Mouse (Mus musculus): ENCODE measurements at regions not wholly inside any gene's neighbourhood (a gene's known extent, or its start where the extent isn't known, plus 50 kb on each side); places are given as distances from the start of the nearest gene placed in this dataset.

DNA sequence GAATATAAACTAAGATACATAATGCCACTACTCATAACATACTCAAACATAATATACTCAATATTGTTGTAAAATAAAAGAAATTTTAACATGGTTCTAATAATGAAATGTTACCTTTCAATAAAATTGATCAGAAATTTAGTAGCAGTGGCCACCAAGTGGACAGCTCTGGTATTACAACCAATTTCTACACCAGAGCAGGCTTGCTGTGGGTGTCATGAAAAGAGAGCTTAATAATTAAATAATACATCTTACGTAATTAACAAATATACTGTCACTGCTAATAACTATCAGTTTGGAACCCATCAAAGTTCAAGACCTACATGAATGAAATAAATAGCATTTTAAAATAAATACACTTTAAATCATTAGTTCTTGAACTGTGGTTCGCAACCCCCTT is 163.1 kb upstream of the Zfp960 start:
- in situ Hi-C loops (cut with MboI; ENCODE audit: unreplicated experiment in 2 of 2) = loop anchor here (5.0 to 25.0 kb wide), 3 partner anchors 58 to 438 kb away; no protein-coding TSS in a partner anchor

DNA sequence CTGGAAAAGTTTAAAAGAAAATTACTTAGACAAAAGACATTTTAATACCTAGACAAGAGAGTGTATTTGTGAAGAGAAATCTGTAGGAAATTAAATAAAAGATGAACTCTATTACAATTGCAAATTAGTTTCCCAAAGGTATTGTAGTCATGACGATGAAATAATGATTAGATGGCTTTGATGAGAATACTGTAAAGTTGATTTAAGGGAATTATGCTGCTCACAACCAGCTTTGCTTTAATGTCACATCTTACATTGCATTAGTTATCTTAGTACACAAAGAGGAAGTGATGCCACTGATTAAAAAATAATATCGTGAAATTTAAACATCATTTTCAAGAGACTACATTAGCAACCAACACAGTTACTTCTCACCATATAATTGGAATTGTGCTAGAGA is 145.7 kb upstream of the Zfp960 start:
- in situ Hi-C loops (cut with MboI; ENCODE audit: unreplicated experiment in 2 of 2) = loop anchor here (25.0 kb wide), 2 partner anchors 281 to 456 kb away; no protein-coding TSS in a partner anchor

DNA sequence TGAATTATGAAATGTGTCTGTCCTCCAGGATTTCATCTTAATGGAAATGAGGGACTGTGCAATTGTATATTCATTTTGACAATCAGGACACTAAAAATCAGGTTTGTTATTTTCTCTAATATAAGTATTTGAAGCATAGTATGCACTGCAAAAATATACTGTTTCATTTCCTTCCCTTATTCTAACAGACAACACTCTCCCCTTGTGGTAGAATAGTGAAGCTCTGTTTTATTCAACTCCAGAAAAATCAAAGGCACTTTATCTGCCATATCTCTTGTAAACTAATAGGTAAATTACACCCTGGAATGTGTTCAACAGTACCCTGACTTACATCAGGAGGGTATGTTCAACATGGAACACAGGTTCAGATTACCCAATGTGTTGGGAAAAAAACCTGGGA is 137.7 kb upstream of the Zfp960 start:
- in situ Hi-C loops (cut with MboI; ENCODE audit: unreplicated experiment in 2 of 2) = loop anchor here (5.0 to 25.0 kb wide), 5 partner anchors 91 to 1339 kb away; no protein-coding TSS in a partner anchor

DNA sequence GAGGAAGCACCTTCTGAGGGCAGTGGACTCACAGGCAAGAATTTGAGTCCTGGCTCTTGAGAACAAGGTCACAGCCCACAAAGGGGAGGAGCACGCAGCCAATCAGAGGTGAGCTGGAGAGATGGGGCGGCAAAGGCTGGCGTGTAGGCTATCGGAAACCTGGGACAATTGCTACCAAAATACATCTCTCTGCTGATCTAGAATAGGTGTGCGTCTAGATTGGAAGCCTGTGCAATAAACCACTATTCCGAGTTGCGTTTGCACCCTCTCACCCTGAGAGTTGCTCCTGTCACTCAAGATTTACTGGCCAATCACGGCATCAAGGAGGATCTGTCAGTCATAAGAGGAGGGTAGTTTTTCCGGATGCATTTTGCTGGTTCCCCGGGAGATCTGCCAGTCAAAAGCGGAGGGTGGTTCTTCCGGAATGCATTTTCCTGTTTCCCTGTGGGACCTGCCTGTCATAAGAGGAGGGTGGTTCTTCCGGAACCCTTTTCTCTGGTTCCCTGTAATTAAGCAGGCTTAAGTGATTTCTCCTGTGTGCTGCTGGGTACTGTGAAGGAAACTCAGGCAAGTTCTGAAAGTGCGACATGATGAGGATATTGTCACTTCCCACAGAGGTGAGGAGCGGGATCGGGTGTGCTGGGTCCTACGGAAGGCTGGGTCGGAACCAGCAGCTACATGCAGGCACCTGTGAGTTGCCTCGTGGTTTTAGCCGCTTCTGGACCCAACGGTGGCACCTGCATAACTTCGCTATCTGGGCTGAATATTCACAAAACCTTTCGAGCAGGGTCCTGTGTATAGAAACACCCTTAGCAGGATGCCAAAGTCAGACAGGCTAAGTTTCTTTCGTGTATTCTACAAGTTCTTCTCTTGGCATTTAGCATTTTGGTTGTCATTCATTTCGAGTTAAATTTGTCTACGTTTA is 112.6 kb upstream of the Zfp960 start:
- in situ Hi-C loops (cut with MboI; ENCODE audit: unreplicated experiment in 2 of 2) = loop anchor here in 1 of 2 experiments (5.0 to 10.0 kb wide), 3 partner anchors 56 to 683 kb away; no protein-coding TSS in a partner anchor

DNA sequence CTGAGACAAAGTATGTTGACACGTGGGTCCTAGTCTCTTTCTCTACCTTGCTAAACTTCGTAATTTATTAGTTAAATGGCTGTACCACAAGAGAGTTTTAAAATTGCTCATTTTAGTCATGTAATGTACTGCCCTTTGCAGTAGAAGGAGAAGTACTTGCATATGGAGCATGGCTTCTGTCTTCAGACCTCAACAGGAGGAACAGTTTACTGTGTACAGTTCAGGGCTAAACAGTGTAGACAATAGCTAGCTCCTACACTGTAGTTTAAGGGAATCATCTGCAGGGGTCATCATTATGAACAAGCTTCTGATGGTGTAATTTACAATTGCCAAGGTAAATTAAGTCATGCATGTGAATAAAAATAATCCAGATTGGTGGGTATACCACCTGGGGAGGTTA is 111.8 kb upstream of the Zfp960 start:
- in situ Hi-C loops (cut with MboI; ENCODE audit: unreplicated experiment in 2 of 2) = loop anchor here in 1 of 2 experiments (5.0 to 10.0 kb wide), 3 partner anchors 55 to 683 kb away; no protein-coding TSS in a partner anchor

DNA sequence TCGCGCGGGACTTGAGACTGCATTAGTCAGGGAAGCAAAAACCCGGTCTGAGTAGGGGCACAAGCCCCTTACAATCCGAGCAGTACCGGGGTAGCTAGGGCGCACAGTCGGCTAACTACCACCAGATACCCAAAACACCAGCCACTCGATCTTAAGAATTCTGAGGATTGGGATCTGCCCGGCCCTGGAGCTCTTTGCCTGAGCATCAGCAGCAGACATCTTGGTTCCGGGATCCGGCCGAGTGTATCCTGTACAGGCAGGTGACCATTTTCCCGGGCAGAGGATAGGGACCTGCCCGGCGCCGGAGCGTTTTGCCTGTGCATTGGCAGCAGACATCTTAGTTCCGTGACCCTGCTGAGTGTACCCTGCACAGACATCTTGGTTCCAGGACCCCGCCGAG is 66.7 kb upstream of the Zfp960 start:
- in situ Hi-C loops (cut with MboI; ENCODE audit: unreplicated experiment in 2 of 2) = loop anchor here in 1 of 2 experiments (5.0 kb wide), 1 partner anchor 225 kb away; no protein-coding TSS in a partner anchor

DNA sequence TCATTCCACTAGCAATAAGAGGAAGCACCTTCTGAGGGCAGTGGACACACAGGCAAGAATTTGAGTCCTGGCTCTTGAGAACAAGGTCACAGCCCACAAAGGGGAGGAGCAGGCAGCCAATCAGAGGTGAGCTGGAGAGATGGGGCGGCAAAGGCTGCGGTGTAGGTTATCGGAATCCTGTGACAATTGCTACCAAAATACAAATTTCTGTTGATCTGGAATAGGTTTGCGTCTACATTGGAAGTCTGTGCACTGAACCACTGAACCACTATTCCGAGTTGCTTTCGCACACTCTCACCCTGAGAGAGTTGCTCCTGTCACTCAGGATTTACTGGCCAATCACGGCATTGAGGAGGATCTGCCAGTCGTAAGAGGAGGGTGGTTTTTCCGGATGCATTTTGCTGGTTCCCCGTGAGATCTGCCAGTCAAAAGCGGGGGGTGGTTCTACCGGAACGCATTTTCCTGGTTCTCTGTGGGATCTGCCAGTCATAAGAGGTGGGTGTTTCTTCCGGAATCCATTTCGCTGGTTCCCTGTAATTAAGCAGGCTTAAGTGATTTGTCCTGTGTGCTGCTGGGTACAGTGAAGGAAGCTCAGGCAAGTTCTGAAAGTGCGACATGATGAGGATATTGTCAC is 59.2 kb upstream of the Zfp960 start:
- in situ Hi-C loops (cut with MboI; ENCODE audit: unreplicated experiment in 2 of 2) = loop anchor here in 1 of 2 experiments (5.0 to 10.0 kb wide), 3 partner anchors 52 to 380 kb away; no protein-coding TSS in a partner anchor

DNA sequence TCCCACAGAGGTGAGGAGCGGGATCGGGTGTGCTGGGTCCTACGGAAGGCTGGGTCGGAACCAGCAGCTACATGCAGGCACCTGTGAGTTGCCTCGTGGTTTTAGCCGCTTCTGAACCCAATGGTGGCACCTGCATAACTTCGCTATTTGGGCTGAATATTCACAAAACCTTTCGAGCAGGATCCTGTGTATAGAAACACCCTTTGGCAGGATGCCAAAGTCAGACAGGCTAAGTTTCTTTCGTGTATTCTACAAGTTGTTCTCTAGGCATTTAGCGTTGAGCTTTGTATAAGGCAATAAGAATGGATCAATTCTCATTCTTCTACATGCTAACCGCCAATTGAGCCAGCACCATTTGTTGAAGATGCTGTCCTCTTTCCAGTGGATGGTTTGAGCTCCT is 58.6 kb upstream of the Zfp960 start:
- in situ Hi-C loops (cut with MboI; ENCODE audit: unreplicated experiment in 2 of 2) = loop anchor here in 1 of 2 experiments (5.0 to 10.0 kb wide), 3 partner anchors 53 to 380 kb away; no protein-coding TSS in a partner anchor
